ENCODE assay signal across 22 mouse cellular contexts in the genomic region with DNA sequence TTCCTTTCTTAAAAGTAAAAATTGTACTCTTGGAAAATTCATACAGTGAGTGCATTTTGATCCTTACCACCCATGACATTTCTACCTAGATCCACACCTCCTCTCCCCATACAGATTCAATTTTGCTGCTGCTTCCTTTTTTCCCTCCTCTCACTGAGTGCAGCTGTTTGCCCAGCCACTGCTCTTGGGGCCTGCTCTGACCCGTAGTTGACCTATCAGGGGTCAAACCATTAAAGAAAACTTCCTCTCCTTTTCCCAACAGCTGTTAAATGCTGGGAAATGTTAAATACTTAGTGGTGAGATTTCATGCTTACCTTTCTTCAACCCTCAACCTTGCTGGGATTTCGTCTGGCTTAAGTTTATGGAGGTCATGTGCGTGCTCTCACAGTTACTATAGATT.
DNase-seq lines count a peak whose midpoint lies in the region.
"Had no signal": no experiment of that assay in that cellular context is flagged by ENCODE, and none has a peak within 500 bp of the region (broad histone marks: within the 10 kb centered on the region; RNA-seq: fewer than 3 reads in every experiment).

No protein-coding gene starts in this region.

- DNase-seq in embryo, embryonic 10 days (ENCODE audit: low spot score): peak; percentile 56
- DNase-seq in embryo, embryonic 10.5 days (ENCODE audit: low spot score): peak; percentile 56
- DNase-seq in forelimb bud, embryonic 11.5 days (ENCODE audit: low read depth, low spot score): peak; percentile 43
- peak; percentile 33 for DNase-seq in mesoderm, embryonic 11.5 days (ENCODE audit: low read depth, low spot score)
- no peak for DNase-seq in left cerebral cortex, adult 9 months (ENCODE audit: low spot score in 2 of 2)
- no peak for DNase-seq in spleen, adult 18-20 months
- DNase-seq: adrenal gland, postnatal 25 days; B cell, adult 2 months; cerebellum, adult 18-20 months; cerebellum, postnatal 10 days; forebrain, postnatal 0 days; gastrocnemius, postnatal 14 days; heart, postnatal 36 days; kidney, adult 8-10 months; kidney, postnatal 36 days; lung, adult 2 months; lung, postnatal 10 days; midbrain, embryonic 14.5 days; retina, postnatal 1 day; right cerebral cortex, postnatal 14 days; thymus, adult 2 months; thymus, postnatal 4 days had no signal

Comparison
In these comparisons a context has a peak if more than half of its experiments do, and no peak if none do; other contexts are left out.
1. DNase-seq: peak in embryo, embryonic 10 days (single experiment), embryo, embryonic 10.5 days (single experiment), forelimb bud, embryonic 11.5 days (single experiment) and mesoderm, embryonic 11.5 days (single experiment); none in left cerebral cortex, adult 9 months (0 of 2) and spleen, adult 18-20 months (0 of 2).